20 mouse cellular contexts compared by ENCODE assay signal in genomic region chr4:151171117-151171516, GRCm38 (mm10).
DNase-seq lines count a peak whose midpoint lies in the region; ATAC-seq and TF ChIP-seq lines count a peak whose summit lies in the region.
"Had no signal": no experiment of that assay in that cellular context is flagged by ENCODE, and none has a peak within 500 bp of the region (broad histone marks: within the 10 kb centered on the region; RNA-seq: fewer than 3 reads in every experiment).

No protein-coding gene starts in this region.

- H3K4me1 ChIP-seq in kidney, embryonic 14.5 days (ENCODE audit: control insufficient read depth, insufficient read depth, low read length): peaks cover 11% of the 10 kb centered on the region
- peaks cover 26% of the 10 kb centered on the region for H3K4me1 ChIP-seq in neural tube, embryonic 12.5 days
- H3K4me1 ChIP-seq in intestine, postnatal 0 days (replicated peaks; ENCODE audit: control insufficient read depth, insufficient read depth, low read length): no peaks in the 10 kb centered on the region
- H3K4me1 ChIP-seq in stomach, postnatal 0 days (replicated peaks; ENCODE audit: control insufficient read depth, insufficient read depth): no peaks in the 10 kb centered on the region
- H3K4me1 ChIP-seq: liver, embryonic 15.5 days; megakaryocyte, embryonic 14.5 days had no signal

- TF ChIP-seq CTCF in intestine, postnatal 0 days (IDR thresholded peaks at IDR 0.05; ENCODE audit: low read depth): no peak
- no peak for TF ChIP-seq CTCF in stomach, postnatal 0 days (IDR thresholded peaks at IDR 0.05; ENCODE audit: low read depth)

- no peak overlapping the region; the same call in 1 of the 2 replicates for H3K4me2 ChIP-seq in kidney, embryonic 14.5 days (replicated peaks; ENCODE audit: low read depth, low read length)
- H3K4me2 ChIP-seq in neural tube, embryonic 12.5 days (replicated peaks): peak overlapping the region; percentile 16; the same call in 1 of the 2 replicates
- peak overlapping the region; percentile 35; the same call in 1 of the 2 replicates for H3K4me2 ChIP-seq in intestine, postnatal 0 days (replicated peaks; ENCODE audit: low read depth)
- 0 out of 2 replicates have a peak overlapping the region, but pooled peaks have one; percentile 23 for H3K4me2 ChIP-seq in stomach, postnatal 0 days (replicated peaks; ENCODE audit: low read depth)
- H3K4me2 ChIP-seq: embryonic facial prominence, embryonic 15.5 days; liver, embryonic 15.5 days had no signal

- no peaks in the 10 kb centered on the region for H3K9me3 ChIP-seq in kidney, embryonic 14.5 days (ENCODE audit: control insufficient read depth, low read length)
- no peaks in the 10 kb centered on the region for H3K9me3 ChIP-seq in neural tube, embryonic 12.5 days
- H3K9me3 ChIP-seq in intestine, postnatal 0 days (ENCODE audit: control insufficient read depth): no peaks in the 10 kb centered on the region
- H3K9me3 ChIP-seq in stomach, postnatal 0 days (ENCODE audit: control insufficient read depth, low read length): no peaks in the 10 kb centered on the region
- H3K9me3 ChIP-seq: embryonic facial prominence, embryonic 15.5 days; limb, embryonic 12.5 days; liver, embryonic 15.5 days; megakaryocyte, embryonic 14.5 days had no signal

- H3K27ac ChIP-seq in kidney, embryonic 14.5 days (ENCODE audit: low read depth, low read length): no peak overlapping the region
- peak overlapping the region; percentile 15; the same call in 1 of the 2 replicates for H3K27ac ChIP-seq in neural tube, embryonic 12.5 days
- no peak overlapping the region for H3K27ac ChIP-seq in intestine, postnatal 0 days (ENCODE audit: low read depth, low read length)
- no peak overlapping the region for H3K27ac ChIP-seq in stomach, postnatal 0 days (replicated peaks)
- H3K27ac ChIP-seq: embryonic facial prominence, embryonic 15.5 days; kidney, postnatal 0 days; left cerebral cortex, adult 2 months; limb, embryonic 12.5 days; liver, embryonic 15.5 days had no signal

- peak; percentile 24; the same call in 1 of the 2 replicates for ATAC-seq in kidney, embryonic 14.5 days (ENCODE audit: low FRiP score, low TSS enrichment)
- ATAC-seq in neural tube, embryonic 12.5 days (ENCODE audit: low FRiP score, low read depth): peak; percentile 65
- ATAC-seq in intestine, postnatal 0 days: no peak
- ATAC-seq in stomach, postnatal 0 days (ENCODE audit: low FRiP score, low TSS enrichment): no peak
- ATAC-seq in granulocyte monocyte progenitor cell, adult 5-6 weeks (replicated peaks; ENCODE audit: poor library complexity, severe bottlenecking): no peak

- WGBS in kidney, embryonic 14.5 days: 76% methylated on average over 3 of the region's 3 CpGs
- WGBS in neural tube, embryonic 12.5 days: 78% methylated on average over 3 of the region's 3 CpGs
- 67% methylated on average over 3 of the region's 3 CpGs for WGBS in intestine, postnatal 0 days
- WGBS in stomach, postnatal 0 days: 66% methylated on average over 3 of the region's 3 CpGs

- peaks cover under 1% of the 10 kb centered on the region; the same call in 1 of the 2 replicates for H3K27me3 ChIP-seq in kidney, embryonic 14.5 days (ENCODE audit: control insufficient read depth, insufficient read depth, low read length)
- H3K27me3 ChIP-seq in neural tube, embryonic 12.5 days (replicated peaks): peaks cover 10% of the 10 kb centered on the region; the same call in 1 of the 2 replicates
- H3K27me3 ChIP-seq in intestine, postnatal 0 days (replicated peaks; ENCODE audit: control insufficient read depth, insufficient read depth, low read length): no peaks in the 10 kb centered on the region
- H3K27me3 ChIP-seq in stomach, postnatal 0 days (ENCODE audit: control insufficient read depth, insufficient read depth, low read length): no peaks in the 10 kb centered on the region

- DNase-seq in kidney, adult 9 months: no peak
- DNase-seq in neural tube, embryonic 10.5 days (ENCODE audit: extremely low spot score, low spot score): no peak
- DNase-seq in stomach, postnatal 0 days (ENCODE audit: low spot score): no peak
- DNase-seq in T-cell, adult 2 months (ENCODE audit: low spot score): no peak
- DNase-seq: adrenal gland, postnatal 14 days; cerebellum, adult 8-10 months; gastrocnemius, postnatal 14 days; heart, postnatal 36 days; right cerebral cortex, postnatal 14 days had no signal

- no peak overlapping the region for H3K4me3 ChIP-seq in kidney, embryonic 14.5 days (ENCODE audit: low read length)
- no peak overlapping the region for H3K4me3 ChIP-seq in neural tube, embryonic 12.5 days
- no peak overlapping the region for H3K4me3 ChIP-seq in intestine, postnatal 0 days (ENCODE audit: low read depth, low read length)
- H3K4me3 ChIP-seq in stomach, postnatal 0 days (ENCODE audit: low read depth, low read length): no peak overlapping the region
- H3K4me3 ChIP-seq: embryonic facial prominence, embryonic 15.5 days; left cerebral cortex, adult 2 months; limb, embryonic 12.5 days; liver, embryonic 15.5 days; megakaryocyte, embryonic 14.5 days had no signal

- TF ChIP-seq EP300 in stomach, postnatal 0 days (optimal IDR thresholded peaks at IDR 0.05): no peak

- no peak overlapping the region for H3K9ac ChIP-seq in kidney, embryonic 14.5 days (ENCODE audit: low read depth, low read length)
- H3K9ac ChIP-seq in neural tube, embryonic 12.5 days: 0 out of 2 replicates have a peak overlapping the region, but pooled peaks have one; percentile 33
- no peak overlapping the region for H3K9ac ChIP-seq in intestine, postnatal 0 days (ENCODE audit: low read depth, low read length)
- no peak overlapping the region for H3K9ac ChIP-seq in stomach, postnatal 0 days (ENCODE audit: low read length)
- H3K9ac ChIP-seq: embryonic facial prominence, embryonic 15.5 days; limb, embryonic 12.5 days; liver, embryonic 15.5 days had no signal

- no peaks in the 10 kb centered on the region for H3K36me3 ChIP-seq in kidney, embryonic 14.5 days (ENCODE audit: control insufficient read depth, insufficient read depth, low read length)
- no peaks in the 10 kb centered on the region for H3K36me3 ChIP-seq in neural tube, embryonic 12.5 days
- H3K36me3 ChIP-seq in intestine, postnatal 0 days (ENCODE audit: control insufficient read depth, insufficient read depth): no peaks in the 10 kb centered on the region
- no peaks in the 10 kb centered on the region for H3K36me3 ChIP-seq in stomach, postnatal 0 days (ENCODE audit: control insufficient read depth, insufficient read depth, low read length)
- H3K36me3 ChIP-seq: embryonic facial prominence, embryonic 15.5 days; G1E; limb, embryonic 12.5 days; liver, embryonic 15.5 days had no signal

Comparison
In these comparisons a context has a peak if more than half of its experiments do, and no peak if none do; other contexts are left out.
1. ATAC-seq: peak in kidney, embryonic 14.5 days (single experiment) and neural tube, embryonic 12.5 days (single experiment); none in intestine, postnatal 0 days (single experiment), stomach, postnatal 0 days (single experiment) and granulocyte monocyte progenitor cell, adult 5-6 weeks (single experiment).